Comparison of ENCODE assay signal across 8 mouse cellular contexts in genomic region chr8:126839712-126840355, GRCm38 (mm10).
A peak's percentile ranks its signal among the peaks of the same experiment; 100 is the strongest.
DNase-seq lines count a peak whose midpoint lies in the region; ATAC-seq and TF ChIP-seq lines count a peak whose summit lies in the region.

No protein-coding gene starts in this region.

- TF ChIP-seq POLR2A in lung, adult 2 months (IDR thresholded peaks at IDR 0.05; ENCODE audit: borderline replicate concordance, extremely low read depth, low read depth, low read length) = peak; percentile 30; the same call in 1 of the 2 replicates

- H3K4me1 ChIP-seq in lung, adult 2 months (ENCODE audit: control insufficient read depth, insufficient read depth, low read length) = peaks cover 20% of the 10 kb centered on the region

- no peak overlapping the region for H3K4me3 ChIP-seq in lung, adult 2 months (replicated peaks; ENCODE audit: extremely low read depth, low read depth, low read length)

- peak; percentile 92 for ATAC-seq in frontal cortex, adult (ENCODE audit: low TSS enrichment)
- peak; percentile 20 to 24; a peak in 3 of 4 replicates for ATAC-seq in hematopoietic stem cell, adult 5-6 weeks (replicated peaks in 1 of 2; ENCODE audit: insufficient read depth in 1 of 2, low FRiP score in 2 of 2, low TSS enrichment in 1 of 2, low read depth in 1 of 2, poor library complexity in 2 of 2, severe bottlenecking in 2 of 2)
- 0 out of 2 replicates have a peak, but pooled peaks have one; percentile 4 for ATAC-seq in neutrophil, adult 5-6 weeks (ENCODE audit: extremely low read depth, insufficient number of reproducible peaks, low FRiP score, poor library complexity, severe bottlenecking)
- no peak for ATAC-seq in erythroid progenitor cell, adult 5-6 weeks (replicated peaks; ENCODE audit: low FRiP score, poor library complexity, severe bottlenecking)

- TF ChIP-seq CTCF in lung, adult 2 months (IDR thresholded peaks at IDR 0.05; ENCODE audit: insufficient read depth, low read length) = peak; percentile 73

- peak; percentile 52 for DNase-seq in R1 (ENCODE audit: low read depth, low spot score)
- peak; percentile 66 for DNase-seq in cerebellum, adult 8-10 months
- DNase-seq in layer of hippocampus, adult 9-11 months = peak; percentile 85
- DNase-seq in lung, adult 2 months = peak; percentile 66

- WGBS in lung, adult 2 months = 17% methylated on average over 5 of the region's 5 CpGs
